Mouse (Mus musculus) kidney, adult 2 months (tissue): ENCODE data around the gene Gm5039. TPM values are rescaled to one million over a fixed set of nuclear protein-coding genes. Genes with fewer than 3 reads are reported as not detected.
"Not testable (repeated sequence)": the region's sequence is repeated elsewhere in the genome, so short reads cannot be mapped to it uniquely, and the experiment has no call there.

Source experiments
- DNase-seq: peaks from one replicate; pipeline ENCODE4 v3.0.0; 2021
- H3K27ac ChIP-seq: fragments of 200-500 bp; 2 replicates; pipeline ENCODE4 v1.5.1; 2012; ENCODE audit warnings: low read depth, low read length, control low read depth, inconsistent platforms; ENCODE audit not compliant: insufficient read depth
- H3K27me3 ChIP-seq: fragments of 200-500 bp; replicated peaks from 2 replicates; pipeline ENCODE4 v1.6.1; 2012; ENCODE audit warnings: mild to moderate bottlenecking, moderate library complexity, low read length, inconsistent platforms; ENCODE audit not compliant: control insufficient read depth, insufficient read depth
- H3K36me3 ChIP-seq: fragments of 200-500 bp; 2 replicates; pipeline ENCODE4 v1.6.1; 2012; ENCODE audit warnings: mild to moderate bottlenecking, moderate library complexity, low read length, inconsistent platforms; ENCODE audit not compliant: control insufficient read depth, insufficient read depth
- H3K4me1 ChIP-seq: fragments of 200-500 bp; 2 replicates; pipeline ENCODE4 v1.6.1; 2011; ENCODE audit warnings: low read length; ENCODE audit not compliant: control insufficient read depth, insufficient read depth
- H3K4me3 ChIP-seq: fragments of 200-500 bp; 2 replicates; pipeline ENCODE4 v1.5.1; 2011; ENCODE audit warnings: mild to moderate bottlenecking, low read depth, low read length, control low read depth; ENCODE audit not compliant: insufficient read depth
- CTCF ChIP-seq: fragments of 200-500 bp; conservative IDR thresholded peaks from 2 replicates; pipeline ENCODE4 v1.5.1; 2011; ENCODE audit warnings: low read depth, mild to moderate bottlenecking, control low read depth, low read length, moderate library complexity, mixed read lengths; ENCODE audit not compliant: insufficient read depth, insufficient read length
- POLR2A ChIP-seq: fragments of 200-500 bp; IDR thresholded peaks from one replicate; pipeline ENCODE4 v1.6.1; 2011; ENCODE audit warnings: low read depth, low read length, control low read depth
- WGBS: fragments of 180-500 bp; shearing (Covaris S2); methylation state at CpG from one replicate; pipeline ENCODE4 v1.1.7; 2018; 5-methylcytosine and 5-hydroxymethylcytosine counted together
- polyA plus RNA-seq: library from polyadenylated mRNA; depleted of rRNA; stranded (reverse); fragments of >200 nt; gene quantifications from 2 replicates; pipeline ENCODE4 v1.2.3, GENCODE M21; 2012; rRNA removed

Gm5039 gene
- polyA plus RNA-seq, result not detected in 2 replicates

GRCm38 (mm10) chr12:88323926-88324325 lies at the start of gene Gm5039:
Gene Gm5039 (minus strand): TSS chr12:88324026.
- H3K4me3 ChIP-seq, H3K27me3 ChIP-seq, DNase-seq, H3K36me3 ChIP-seq, H3K27ac ChIP-seq, H3K4me1 ChIP-seq: not testable (repeated sequence)
- WGBS, result 94% methylated on average over 2 of the region's 2 CpGs

DNA sequence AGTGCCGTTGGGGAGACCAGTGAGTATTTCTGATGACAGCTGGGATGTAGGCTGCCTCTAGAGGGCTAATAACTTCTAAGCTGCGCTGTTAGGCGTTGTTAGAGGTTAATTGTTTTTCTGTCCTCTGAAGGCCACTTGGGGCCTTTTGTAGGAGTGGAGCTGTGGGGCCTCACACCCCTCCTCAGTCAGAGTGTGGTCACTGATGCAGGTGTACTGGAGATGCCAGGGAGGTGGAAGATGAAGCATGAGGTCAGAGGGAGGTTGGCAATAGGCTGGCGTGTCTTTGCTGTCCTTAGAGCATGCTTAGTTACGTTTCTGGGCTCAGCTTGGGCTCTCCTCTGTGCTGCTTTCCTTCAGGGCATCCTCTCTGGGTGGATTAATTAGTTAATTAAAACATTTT lies 48.2 kb upstream of the Gm5039 start:
- no peak for DNase-seq
- Histone ChIP-seq H3K27me3 (no peaks in the 10 kb centered on the region), H3K27ac (no peak overlapping the region), H3K4me3 (no peak overlapping the region), H3K36me3 (no peaks in the 10 kb centered on the region; the same call in 1 of the 2 replicates), H3K4me1 (no peaks in the 10 kb centered on the region)
- TF ChIP-seq POLR2A (no peak), CTCF (no peak)
- WGBS, result 80% methylated on average over 5 of the region's 5 CpGs

GRCm38 (mm10) chr12:88370321-88370720 lies 46.5 kb upstream of the Gm5039 start:
- peak; percentile 30 for DNase-seq
- not testable (repeated sequence) for H3K27ac ChIP-seq, H3K27me3 ChIP-seq, H3K36me3 ChIP-seq, H3K4me1 ChIP-seq, H3K4me3 ChIP-seq
- WGBS, result 5% methylated on average over 1 of the region's 1 CpGs

- not testable (repeated sequence) for H3K36me3 ChIP-seq, H3K27ac ChIP-seq, DNase-seq, H3K4me1 ChIP-seq, H3K4me3 ChIP-seq, H3K27me3 ChIP-seq
- 58% methylated on average over 4 of the region's 4 CpGs for WGBS
Measured at GRCm38 (mm10) chr12:88369690-88370089, 45.9 kb upstream of the Gm5039 start.

- TF ChIP-seq POLR2A, result no peak
- no peak for TF ChIP-seq CTCF
- WGBS, result 72% methylated on average over 4 of the region's 4 CpGs
- Histone ChIP-seq H3K36me3 (no peaks in the 10 kb centered on the region; the same call in 1 of the 2 replicates), H3K27me3 (no peaks in the 10 kb centered on the region), H3K27ac (no peak overlapping the region), H3K4me1 (no peaks in the 10 kb centered on the region), H3K4me3 (no peak overlapping the region)
- peak; percentile 17 for DNase-seq
Measured at GRCm38 (mm10) chr12:88368618-88369017, 44.8 kb upstream of the Gm5039 start.

DNA sequence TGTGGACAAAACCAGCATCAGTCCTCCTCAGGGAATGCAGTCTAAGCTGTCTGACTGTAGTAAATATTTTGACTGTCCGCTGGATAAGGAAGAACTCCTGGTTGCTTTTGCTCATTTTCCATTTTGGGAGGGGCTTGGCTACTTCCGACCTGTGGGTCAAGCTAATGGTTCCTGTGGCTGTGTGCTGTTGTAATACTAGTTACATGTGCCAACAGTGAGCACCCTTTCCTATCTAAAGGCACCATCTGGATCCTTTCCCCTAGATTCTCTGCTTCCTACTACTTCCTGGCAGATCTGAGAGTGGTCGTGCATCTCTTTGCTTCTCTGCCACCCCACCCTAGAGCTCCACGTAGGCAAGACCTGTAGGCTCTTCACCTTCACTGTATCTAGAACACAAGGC lies 43.8 kb upstream of the Gm5039 start:
- Histone ChIP-seq H3K27me3 (no peaks in the 10 kb centered on the region), H3K36me3 (no peaks in the 10 kb centered on the region; the same call in 1 of the 2 replicates), H3K4me3 (no peak overlapping the region), H3K27ac (no peak overlapping the region), H3K4me1 (no peaks in the 10 kb centered on the region)
- DNase-seq, result no peak
- no peak for TF ChIP-seq CTCF
- no peak for TF ChIP-seq POLR2A
- 73% methylated on average over 4 of the region's 4 CpGs for WGBS

DNA sequence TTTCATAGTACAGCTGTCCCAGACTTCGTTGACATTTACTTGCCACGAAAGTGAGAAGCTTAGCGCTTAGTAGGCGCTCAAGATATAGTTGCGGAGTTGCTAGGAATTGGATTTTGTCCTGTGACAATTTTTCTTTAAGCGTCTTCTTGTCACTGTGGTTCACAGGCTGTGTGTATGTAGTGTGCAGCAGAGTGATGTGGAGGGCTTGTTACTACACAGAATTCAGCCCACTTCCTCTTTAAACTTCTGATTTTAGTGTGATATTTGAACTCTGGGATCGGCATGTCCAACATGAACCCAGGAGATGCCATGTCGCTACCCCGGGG lies 37.3 kb upstream of the Gm5039 start:
- H3K36me3 ChIP-seq, result no peaks in the 10 kb centered on the region

GRCm38 (mm10) chr12:88360441-88361119 lies 36.8 kb upstream of the Gm5039 start, which contains the start of gene Adck1:
Gene Adck1 (plus strand): TSS chr12:88360554.
- Histone ChIP-seq H3K36me3 (no peaks in the 10 kb centered on the region), H3K27ac (peak within 1 kb of the TSS; percentile 98), H3K27me3 (no peaks in the 10 kb centered on the region), H3K4me1 (no peaks in the 10 kb centered on the region; the same call in 1 of the 2 replicates), H3K4me3 (peak within 1 kb of the TSS; percentile 99)
- DNase-seq, result peak; percentile 95
- TF ChIP-seq CTCF, result no peak
- TF ChIP-seq POLR2A, result peak; percentile 57
- under 1% methylated on average over 38 of the region's 38 CpGs for WGBS

More for the DNA sequence above, 37.3 kb upstream of the Gm5039 start:
- DNase-seq, result no peak
- TF ChIP-seq CTCF (no peak), POLR2A (no peak)
- WGBS, result 38% methylated on average over 9 of the region's 9 CpGs
- peak overlapping the region; percentile 99 for H3K4me3 ChIP-seq
- H3K4me1 ChIP-seq, result no peaks in the 10 kb centered on the region; the same call in 1 of the 2 replicates
- H3K27ac ChIP-seq, result peak overlapping the region; percentile 98
- H3K27me3 ChIP-seq, result no peaks in the 10 kb centered on the region
